Mouse (Mus musculus): Measurements from ENCODE around the gene Ppp1r16b.
A peak's percentile ranks its signal among the peaks of the same experiment; 100 is the strongest.

The Ppp1r16b gene

GRCm38 (mm10) chr2:158665098-158665497, at the start of gene Ppp1r16b:
Gene Ppp1r16b, plus strand, starts transcription at chr2:158665398.
- DNase-seq (ENCODE audit: low spot score in 2 of 2), result no peak

- no peak for DNase-seq (ENCODE audit: low spot score in 2 of 2)
These were observed 49.5 kb upstream of the Ppp1r16b start for GRCm38 (mm10) chr2:158615702-158616101.

GRCm38 (mm10) chr2:158616296-158616695, 48.9 kb upstream of the Ppp1r16b start:
- DNase-seq (ENCODE audit: low spot score in 2 of 2), result no peak

- no peak for DNase-seq (ENCODE audit: low spot score in 2 of 2)
These were observed 48.4 kb upstream of the Ppp1r16b start for GRCm38 (mm10) chr2:158616790-158617189.

- DNase-seq (ENCODE audit: low spot score in 2 of 2), result peak; percentile 86 to 93
These were observed 40.4 kb upstream of the Ppp1r16b start, which contains the start of gene Actr5 for GRCm38 (mm10) chr2:158624718-158625222. Gene Actr5, plus strand, starts transcription at chr2:158624888.

DNA sequence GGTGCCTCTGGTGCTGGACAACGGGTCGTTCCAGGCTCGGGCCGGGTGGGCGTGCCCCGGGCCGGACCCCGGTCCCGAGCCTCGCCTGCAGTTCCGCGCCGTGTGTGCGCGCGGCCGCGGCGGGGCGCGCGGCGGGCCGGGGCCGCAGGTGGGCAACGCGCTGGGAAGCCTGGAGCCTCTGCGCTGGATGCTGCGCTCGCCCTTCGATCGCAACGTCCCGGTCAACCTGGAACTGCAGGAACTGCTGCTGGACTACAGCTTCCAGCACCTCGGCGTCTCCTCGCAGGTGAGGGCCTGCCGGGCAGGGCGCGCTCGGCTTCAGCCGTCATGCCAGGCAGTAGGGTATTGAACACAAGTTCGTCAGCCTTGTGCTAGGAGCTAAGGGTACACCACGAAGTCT, 40.0 kb upstream of the Ppp1r16b start:
- no peak for DNase-seq (ENCODE audit: low spot score in 2 of 2)

- no peak for DNase-seq (ENCODE audit: low spot score in 2 of 2)
These were observed 39.5 kb upstream of the Ppp1r16b start for GRCm38 (mm10) chr2:158625697-158626096.

DNA sequence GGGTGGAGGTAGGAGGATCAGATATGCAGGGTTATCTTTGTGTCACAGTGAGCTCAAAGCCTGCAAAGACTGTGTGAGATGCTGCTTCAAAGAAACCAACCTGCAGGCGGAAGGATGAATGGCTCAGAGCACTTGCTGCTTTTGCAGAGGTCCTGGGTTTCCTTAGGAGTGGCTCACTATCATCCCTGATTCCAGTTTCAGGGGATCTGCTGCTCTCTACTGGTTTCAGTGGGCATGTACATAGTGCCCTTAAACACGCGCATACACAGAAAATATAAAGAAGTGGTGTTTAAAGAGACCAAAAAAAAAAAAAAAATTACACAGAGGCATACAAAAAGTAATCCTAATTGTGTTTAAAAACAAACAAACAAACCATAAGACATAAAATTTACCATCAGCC, 36.3 kb upstream of the Ppp1r16b start:
- no peak for DNase-seq (ENCODE audit: low spot score in 2 of 2)

DNA sequence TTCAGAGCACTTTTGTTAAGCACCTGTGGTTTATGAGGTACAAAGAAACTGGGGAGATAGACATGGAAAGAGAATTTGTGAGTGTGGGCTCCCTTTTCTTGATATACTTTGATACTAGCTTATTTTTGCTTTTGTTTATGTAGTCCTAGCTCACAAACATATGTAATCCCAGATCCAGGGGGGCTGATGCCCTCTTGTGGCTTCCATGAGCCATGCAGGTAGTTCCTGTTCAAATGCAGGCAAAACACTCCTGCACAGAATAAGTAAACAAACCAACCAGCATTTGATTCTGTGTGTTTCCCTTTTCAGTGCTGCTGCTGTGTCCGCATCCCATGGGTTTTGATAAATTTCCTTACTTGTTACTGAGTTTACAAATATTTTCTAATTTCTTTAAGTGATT, 35.8 kb upstream of the Ppp1r16b start:
- DNase-seq (ENCODE audit: low spot score in 2 of 2), result peak in 1 of 2 experiments; percentile 45

- DNase-seq (ENCODE audit: low spot score in 2 of 2), result no peak
These were observed 33.3 kb upstream of the Ppp1r16b start for GRCm38 (mm10) chr2:158631873-158632272.

DNA sequence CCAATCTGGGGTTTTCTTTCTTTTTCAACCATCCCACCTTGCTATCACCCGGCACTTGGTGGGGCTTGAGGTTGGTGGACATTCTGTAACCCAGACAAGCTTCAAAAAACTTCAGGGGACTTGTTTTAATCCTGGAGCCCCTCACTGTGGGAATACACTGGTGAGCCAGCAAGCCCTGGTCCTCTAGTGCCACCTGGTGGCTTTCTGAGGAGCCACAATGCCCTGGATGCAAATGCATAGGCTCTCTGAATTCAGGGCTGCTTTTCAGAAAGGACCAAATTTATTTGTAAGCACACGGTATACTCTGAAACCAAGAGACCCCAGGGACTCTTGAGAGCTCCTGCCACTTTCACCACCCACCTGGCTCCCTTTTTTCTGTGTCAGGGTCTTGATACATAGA, 23.3 kb upstream of the Ppp1r16b start:
- peak; percentile 65 to 86 for DNase-seq (ENCODE audit: low spot score in 2 of 2)

DNA sequence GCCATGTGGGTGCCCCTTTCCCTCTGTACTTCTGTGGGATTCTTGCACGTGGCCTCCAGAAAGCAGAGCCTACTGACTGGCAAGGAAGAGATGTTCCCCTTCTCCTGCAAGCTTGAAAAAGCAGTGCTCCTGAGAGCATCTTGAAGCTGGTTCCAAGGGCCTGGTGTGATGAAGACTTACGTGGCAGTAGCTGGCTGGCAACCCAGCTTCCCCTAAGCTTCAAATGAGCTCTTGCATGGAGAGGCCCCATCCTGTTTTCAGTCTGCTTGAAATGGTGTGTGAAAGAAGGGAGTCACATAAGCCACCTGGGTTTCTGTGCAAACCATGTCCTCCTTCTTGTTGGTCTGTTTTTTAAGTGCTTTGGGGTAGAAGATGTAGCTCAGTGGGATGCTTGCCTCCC, 22.6 kb upstream of the Ppp1r16b start:
- peak in 1 of 2 experiments; percentile 46 for DNase-seq (ENCODE audit: low spot score in 2 of 2)

DNA sequence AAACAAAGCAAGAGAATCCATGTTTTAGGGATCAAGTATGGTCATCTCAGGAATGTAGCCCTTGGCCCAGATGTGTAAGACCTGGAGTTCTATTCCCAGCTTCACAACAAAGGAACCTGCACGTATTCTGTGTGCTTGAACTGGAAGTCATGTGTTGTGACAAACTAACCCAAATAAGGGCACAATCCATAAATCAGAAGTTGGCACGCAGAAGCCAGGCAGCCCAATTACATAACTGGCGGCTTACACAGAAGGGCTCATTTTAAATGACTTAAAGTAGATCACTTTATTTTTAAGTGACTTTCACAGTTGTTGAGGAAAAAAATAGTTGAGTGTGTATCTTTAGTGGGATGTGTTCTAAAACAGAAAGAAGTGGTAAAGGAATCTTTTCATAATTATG, 21.4 kb upstream of the Ppp1r16b start:
- peak; percentile 39 to 73 for DNase-seq (ENCODE audit: low spot score in 2 of 2)

DNA sequence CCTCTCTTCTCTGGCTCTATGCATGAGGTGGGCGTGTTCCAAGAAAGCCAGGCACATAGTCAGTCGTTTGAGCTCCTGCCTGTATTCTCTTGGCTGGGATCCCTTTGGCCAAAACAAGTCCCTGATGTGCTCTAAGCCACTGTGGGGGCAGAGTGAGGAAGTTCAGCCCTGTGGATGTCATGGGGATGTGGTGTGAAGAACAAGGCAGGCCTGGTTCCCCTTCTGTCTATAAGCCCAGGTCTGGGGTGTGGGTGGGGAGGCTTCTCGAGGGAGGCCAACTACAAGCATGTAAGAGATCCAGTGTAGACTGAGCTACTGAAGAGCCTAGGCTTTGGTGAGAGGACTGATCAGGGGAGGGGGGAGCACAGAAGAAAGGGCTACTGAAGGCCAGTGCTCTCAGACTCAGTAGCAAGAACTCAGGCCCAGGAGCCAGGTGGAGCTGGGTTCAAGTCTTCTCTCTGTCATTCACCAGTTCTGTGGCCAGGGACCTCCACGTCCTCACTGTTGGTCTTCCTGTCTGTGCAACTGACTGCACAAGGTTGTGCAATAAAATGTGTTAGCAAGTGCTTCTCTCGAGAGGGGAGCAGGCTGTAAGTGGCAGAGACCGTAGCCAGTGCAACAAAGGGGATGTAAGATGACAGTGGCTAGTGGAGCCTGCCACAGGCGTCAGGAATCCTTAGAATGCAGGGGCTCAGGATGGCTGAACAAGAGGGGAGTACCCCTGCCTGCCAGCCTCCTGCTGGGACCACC, 13.9 kb upstream of the Ppp1r16b start:
- DNase-seq (ENCODE audit: low spot score in 2 of 2), result no peak

GRCm38 (mm10) chr2:158652985-158653384, 12.2 kb upstream of the Ppp1r16b start:
- DNase-seq (ENCODE audit: low spot score in 2 of 2), result peak; percentile 80 to 90

DNA sequence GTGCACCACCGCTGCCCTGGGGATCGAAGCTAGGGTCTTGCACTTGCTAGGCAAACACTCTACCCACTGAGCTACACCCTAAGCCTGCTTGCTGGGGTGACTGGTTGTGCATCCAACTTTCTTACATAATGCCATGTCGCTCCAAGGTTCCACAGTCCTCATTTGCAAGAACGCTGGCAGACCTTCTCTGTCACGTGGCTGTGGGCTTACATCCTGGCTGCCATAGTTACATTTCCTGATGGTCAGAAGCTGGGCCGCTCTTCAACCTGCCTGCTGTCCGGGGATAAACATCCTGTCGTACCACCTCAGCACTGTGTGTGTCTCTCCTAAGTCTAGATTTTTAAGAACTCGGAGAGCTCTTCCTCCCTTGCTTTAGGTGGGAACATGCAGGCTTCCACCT, 10.5 kb upstream of the Ppp1r16b start:
- peak in 1 of 2 experiments; percentile 42 for DNase-seq (ENCODE audit: low spot score in 2 of 2)

DNA sequence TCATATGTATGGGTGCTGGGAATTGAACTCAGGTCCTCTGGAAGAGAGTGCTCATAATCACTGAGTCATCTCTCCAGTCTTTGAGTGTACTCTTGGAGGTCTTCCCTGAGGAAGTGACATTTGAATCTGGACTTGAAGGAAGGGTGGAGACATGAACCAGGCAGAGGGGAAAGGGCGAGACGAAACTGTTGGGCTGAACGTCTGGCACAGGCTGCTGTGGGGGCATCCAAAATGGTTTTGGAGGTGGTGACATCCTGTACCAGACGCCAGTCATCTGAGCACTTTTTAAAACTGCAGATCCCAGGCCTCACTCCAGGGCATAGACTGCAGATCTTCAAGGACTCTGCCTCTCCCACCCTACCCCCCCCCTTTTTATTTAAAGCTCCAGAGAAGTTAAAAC, 9.4 kb upstream of the Ppp1r16b start:
- DNase-seq (ENCODE audit: low spot score in 2 of 2), result no peak

DNA sequence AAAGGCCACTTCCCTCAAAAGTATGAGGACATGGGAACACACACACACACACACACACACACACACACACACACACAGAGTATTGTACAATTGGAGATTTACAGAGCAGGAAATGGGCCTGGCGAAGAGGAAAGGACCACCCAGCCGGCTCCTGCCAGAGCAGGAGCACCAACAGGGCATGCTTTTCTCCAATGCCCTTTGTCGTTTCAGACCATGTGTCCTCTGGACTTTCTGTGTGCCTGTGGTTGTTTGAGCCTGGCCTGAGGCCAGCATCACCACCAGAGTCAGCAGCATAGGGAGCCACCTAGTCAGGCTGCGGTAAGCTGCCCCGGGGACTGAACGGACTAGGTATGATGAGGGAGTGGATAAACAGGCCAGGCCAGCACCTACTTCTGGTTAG, 6.4 kb upstream of the Ppp1r16b start:
- DNase-seq (ENCODE audit: low spot score in 2 of 2), result no peak

DNA sequence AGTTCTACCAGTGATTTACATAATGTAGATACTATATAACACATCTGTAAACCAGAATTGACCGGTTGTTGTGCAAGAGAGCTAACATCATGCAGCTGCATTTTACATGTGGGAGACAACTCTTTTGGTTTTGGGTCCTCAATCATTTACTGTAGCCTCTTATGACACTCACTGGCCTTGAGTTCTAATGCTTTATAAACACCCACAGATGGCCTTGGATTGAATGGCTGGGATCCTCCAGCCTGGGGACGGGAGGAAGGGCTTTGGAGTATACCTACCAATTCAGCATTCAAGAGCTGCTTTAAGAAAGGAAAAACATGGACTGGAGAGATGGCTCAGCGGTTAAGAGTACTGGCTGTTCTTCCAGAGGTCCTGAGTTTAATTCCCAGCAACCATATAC, 5.9 kb upstream of the Ppp1r16b start:
- DNase-seq (ENCODE audit: low spot score in 2 of 2), result no peak

DNA sequence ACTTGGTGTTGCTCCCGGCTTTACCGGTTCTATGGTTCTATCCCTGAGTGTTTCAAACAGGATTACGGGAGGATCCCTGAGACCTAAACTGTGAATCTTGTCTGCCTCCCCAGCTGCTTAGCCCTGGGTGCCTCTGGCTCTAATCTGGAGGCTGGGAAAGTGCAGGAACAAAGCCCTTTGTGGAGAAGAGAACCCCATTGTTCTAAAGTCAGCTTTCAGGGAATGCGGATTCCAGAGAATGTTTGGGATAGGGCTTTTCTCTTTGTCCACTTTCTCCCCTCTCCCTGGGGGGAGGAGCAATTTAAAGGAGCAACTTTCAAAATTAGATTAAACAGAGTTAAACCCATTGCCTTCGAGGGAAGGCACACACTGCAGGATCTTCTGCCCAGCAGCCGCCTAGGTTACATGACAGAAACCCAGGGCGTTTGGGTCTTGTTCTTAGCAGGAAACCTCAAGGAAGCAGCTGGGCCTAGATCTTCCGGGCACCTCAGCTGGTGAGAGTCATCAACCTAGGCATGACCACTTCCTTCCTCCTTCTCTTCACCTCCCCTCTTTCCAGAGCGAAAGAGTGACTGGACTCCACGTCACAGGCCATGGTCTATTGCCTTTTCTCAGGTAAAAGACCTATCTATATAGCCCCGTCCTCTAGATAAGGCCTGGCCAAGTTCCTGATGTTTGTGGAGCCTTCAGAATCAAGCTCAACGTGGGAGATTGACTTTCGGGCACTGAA, 1.0 kb downstream of the Ppp1r16b start:
- DNase-seq (ENCODE audit: low spot score in 2 of 2), result no peak

GRCm38 (mm10) chr2:158667022-158667670, 1.9 kb downstream of the Ppp1r16b start:
- peak; percentile 81 to 84 for DNase-seq (ENCODE audit: low spot score in 2 of 2)

DNA sequence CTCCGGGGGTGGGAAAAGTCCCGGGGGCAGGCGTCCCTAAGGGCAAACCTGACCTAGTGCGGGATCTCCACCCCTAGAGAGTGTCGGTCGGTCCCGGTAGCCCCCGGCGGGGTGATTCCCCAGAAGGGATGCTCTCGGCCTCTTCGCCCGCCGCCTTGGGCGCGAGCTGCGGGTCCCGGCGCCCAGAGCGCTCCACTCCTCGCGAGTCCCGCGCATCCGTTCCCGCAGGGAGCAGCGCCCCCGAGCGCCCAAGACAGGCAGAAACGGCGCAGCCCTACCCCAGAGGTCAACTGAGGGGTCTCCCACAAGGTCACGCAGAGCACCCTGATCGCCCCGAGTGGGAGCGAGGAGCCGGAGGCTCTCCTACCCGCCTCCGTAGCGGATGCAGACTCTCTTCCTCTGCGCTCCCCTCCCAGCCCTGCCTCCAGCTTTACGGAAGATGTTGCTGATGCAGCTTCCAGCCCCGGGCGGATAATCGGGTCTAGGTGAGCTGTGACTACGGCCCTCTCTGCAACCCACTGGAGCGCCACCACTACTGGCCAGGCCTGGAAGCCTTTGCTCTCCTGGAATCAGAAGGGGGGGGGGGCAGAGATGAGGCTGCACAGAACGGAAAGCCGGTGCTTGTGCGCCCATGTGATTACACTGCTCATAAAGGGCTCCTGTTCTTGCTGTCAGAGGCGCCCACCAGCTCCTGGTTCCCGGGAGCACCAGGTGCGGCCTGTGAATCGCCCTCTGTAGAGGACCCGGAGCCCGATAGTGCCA, 2.7 kb downstream of the Ppp1r16b start:
- peak; percentile 56 to 68 for DNase-seq (ENCODE audit: low spot score in 2 of 2)

All from frontal cortex, postnatal 36 days (tissue).